Mouse (Mus musculus) spleen, postnatal 4 days (tissue): ENCODE data around the gene Stradb.

Experiments used
- DNase-seq, 2 experiments: peaks; one replicate each; pipeline ENCODE4 v3.0.0; 2022; ENCODE audit warnings: low spot score in 2 of 2

The Stradb gene

GRCm38 (mm10) chr1:58973366-58974221, at the start of gene Stradb, which contains the start of gene Trak2:
Gene Stradb (plus strand): TSS chr1:58973522.
Gene Trak2 (minus strand): TSS chr1:58973430.
- DNase-seq = peak; percentile 93 to 94

GRCm38 (mm10) chr1:58926664-58927063, 46.7 kb upstream of the Stradb start:
- no peak for DNase-seq

GRCm38 (mm10) chr1:58936746-58937605, 36.3 kb upstream of the Stradb start:
- DNase-seq = no peak

GRCm38 (mm10) chr1:58937606-58938099, 35.7 kb upstream of the Stradb start:
- DNase-seq = no peak

- DNase-seq = no peak
Measured at GRCm38 (mm10) chr1:58945523-58945922, 27.8 kb upstream of the Stradb start.

GRCm38 (mm10) chr1:58945960-58946670, 27.2 kb upstream of the Stradb start:
- no peak for DNase-seq

GRCm38 (mm10) chr1:58946718-58947117, 26.6 kb upstream of the Stradb start:
- DNase-seq = peak in 1 of 2 experiments; percentile 49

- peak in 1 of 2 experiments; percentile 59 for DNase-seq
Measured at GRCm38 (mm10) chr1:58949561-58950106, 23.7 kb upstream of the Stradb start.

GRCm38 (mm10) chr1:58950899-58951648, 22.2 kb upstream of the Stradb start:
- DNase-seq = peak in 1 of 2 experiments; percentile 60

GRCm38 (mm10) chr1:58951841-58952240, 21.5 kb upstream of the Stradb start:
- peak in 1 of 2 experiments; percentile 59 for DNase-seq

GRCm38 (mm10) chr1:58952526-58952925, 20.8 kb upstream of the Stradb start:
- peak in 1 of 2 experiments; percentile 59 for DNase-seq

- no peak for DNase-seq
Measured at GRCm38 (mm10) chr1:58952997-58953396, 20.3 kb upstream of the Stradb start.

GRCm38 (mm10) chr1:58953686-58954434, 19.5 kb upstream of the Stradb start:
- DNase-seq = peak; percentile 74 to 81

- DNase-seq = peak; percentile 28 to 64
Measured at GRCm38 (mm10) chr1:58954578-58955410, 18.5 kb upstream of the Stradb start.

GRCm38 (mm10) chr1:58955716-58956115, 17.6 kb upstream of the Stradb start:
- peak; percentile 31 to 63 for DNase-seq

GRCm38 (mm10) chr1:58956229-58956628, 17.1 kb upstream of the Stradb start:
- DNase-seq = peak; percentile 60 to 77

GRCm38 (mm10) chr1:58957931-58958330, 15.4 kb upstream of the Stradb start:
- peak in 1 of 2 experiments; percentile 59 for DNase-seq

GRCm38 (mm10) chr1:58958789-58959526, 14.4 kb upstream of the Stradb start:
- DNase-seq = peak in 1 of 2 experiments; percentile 47
